Mouse (Mus musculus): ENCODE results near the gene Macf1. TPM values are rescaled to one million over a fixed set of nuclear protein-coding genes. Genes with fewer than 3 reads are reported as not detected.

Macf1 gene
- total and polyA plus RNA-seq, 3 experiments = 39.3 to 169 (median 129) TPM

DNA sequence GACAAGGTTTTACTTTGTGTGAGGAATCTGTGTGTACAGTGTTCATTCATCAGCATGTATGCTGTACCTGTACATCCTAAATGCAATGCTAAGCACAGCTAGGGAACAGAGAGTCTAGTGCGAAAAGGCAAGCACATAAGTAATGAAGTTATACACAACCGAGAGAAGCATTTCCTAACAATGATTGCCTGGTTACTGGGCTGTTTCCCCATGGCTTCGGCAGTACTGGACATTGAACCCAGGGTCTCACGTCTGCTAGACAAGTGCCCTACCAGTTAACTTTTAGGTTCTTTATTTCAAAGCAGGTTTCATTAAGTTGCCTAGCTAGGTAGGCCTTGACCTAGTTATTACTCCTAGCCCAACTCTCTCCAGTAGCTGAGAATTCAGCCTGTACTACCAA lies 36.5 kb downstream of the Macf1 start:
- no peak for DNase-seq (ENCODE audit: low spot score)
- Histone ChIP-seq H3K27me3 (ENCODE audit: insufficient read depth, low read length) (no peaks in the 10 kb centered on the region), H3K4me3 (ENCODE audit: low read depth, low read length) (no peak overlapping the region), H3K9me3 (replicated peaks) (no peaks in the 10 kb centered on the region), H3K36me3 (replicated peaks) (no peaks in the 10 kb centered on the region), H3K4me1 (ENCODE audit: insufficient read depth, low read depth, low read length) (no peaks in the 10 kb centered on the region)
- TF ChIP-seq POLR2AphosphoS5 (IDR thresholded peaks at IDR 0.05; ENCODE audit: insufficient replicate concordance, low read depth, low read length) (no peak), TAL1 (conservative IDR thresholded peaks at IDR 0.05; ENCODE audit: low read depth, low read length) (no peak), GATA2 (IDR thresholded peaks at IDR 0.05; ENCODE audit: borderline replicate concordance, low read depth, low read length) (no peak), CTCF (IDR thresholded peaks at IDR 0.05; ENCODE audit: low read depth, low read length) (no peak), GATA1 (IDR thresholded peaks at IDR 0.05; ENCODE audit: borderline replicate concordance, low read length) (no peak)
- ATAC-seq (ENCODE audit: extremely low read depth, insufficient number of reproducible peaks, low FRiP score, poor library complexity, severe bottlenecking) = no peak

DNA sequence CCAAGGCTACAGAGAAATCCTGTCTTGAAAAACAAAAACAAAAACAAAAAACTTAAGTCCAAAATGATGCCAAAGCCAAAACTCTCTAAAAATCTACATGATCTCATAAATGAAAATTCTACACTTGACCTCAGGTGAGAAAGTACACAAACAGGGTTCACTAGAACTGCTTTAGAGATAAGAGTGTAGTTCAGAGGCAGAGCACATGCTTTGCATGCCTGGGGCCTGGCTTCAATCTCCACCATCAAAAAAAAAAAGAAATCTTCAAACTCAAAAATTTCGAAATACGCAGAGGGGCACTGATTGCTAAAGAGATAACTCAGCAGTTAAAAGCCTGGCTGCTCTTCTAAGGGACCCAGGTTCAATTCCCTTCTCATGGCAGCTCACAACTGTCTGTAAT lies 37.1 kb downstream of the Macf1 start:
- no peaks in the 10 kb centered on the region for H3K9me3 ChIP-seq (replicated peaks)
- no peak for ATAC-seq (ENCODE audit: extremely low read depth, insufficient number of reproducible peaks, low FRiP score, poor library complexity, severe bottlenecking)
- TF ChIP-seq POLR2AphosphoS5 (IDR thresholded peaks at IDR 0.05; ENCODE audit: insufficient replicate concordance, low read depth, low read length) = no peak
- no peak for TF ChIP-seq GATA2 (IDR thresholded peaks at IDR 0.05; ENCODE audit: borderline replicate concordance, low read depth, low read length)
- TF ChIP-seq TAL1 (conservative IDR thresholded peaks at IDR 0.05; ENCODE audit: low read depth, low read length) = no peak
- TF ChIP-seq GATA1 (IDR thresholded peaks at IDR 0.05; ENCODE audit: borderline replicate concordance, low read length) = no peak
- TF ChIP-seq CTCF (IDR thresholded peaks at IDR 0.05; ENCODE audit: low read depth, low read length) = no peak
- no peaks in the 10 kb centered on the region for H3K27me3 ChIP-seq (ENCODE audit: insufficient read depth, low read length)
- H3K4me1 ChIP-seq (ENCODE audit: insufficient read depth, low read depth, low read length) = no peaks in the 10 kb centered on the region
- DNase-seq (ENCODE audit: low spot score) = no peak
- no peaks in the 10 kb centered on the region for H3K36me3 ChIP-seq (replicated peaks)
- no peak overlapping the region for H3K4me3 ChIP-seq (ENCODE audit: low read depth, low read length)

DNA sequence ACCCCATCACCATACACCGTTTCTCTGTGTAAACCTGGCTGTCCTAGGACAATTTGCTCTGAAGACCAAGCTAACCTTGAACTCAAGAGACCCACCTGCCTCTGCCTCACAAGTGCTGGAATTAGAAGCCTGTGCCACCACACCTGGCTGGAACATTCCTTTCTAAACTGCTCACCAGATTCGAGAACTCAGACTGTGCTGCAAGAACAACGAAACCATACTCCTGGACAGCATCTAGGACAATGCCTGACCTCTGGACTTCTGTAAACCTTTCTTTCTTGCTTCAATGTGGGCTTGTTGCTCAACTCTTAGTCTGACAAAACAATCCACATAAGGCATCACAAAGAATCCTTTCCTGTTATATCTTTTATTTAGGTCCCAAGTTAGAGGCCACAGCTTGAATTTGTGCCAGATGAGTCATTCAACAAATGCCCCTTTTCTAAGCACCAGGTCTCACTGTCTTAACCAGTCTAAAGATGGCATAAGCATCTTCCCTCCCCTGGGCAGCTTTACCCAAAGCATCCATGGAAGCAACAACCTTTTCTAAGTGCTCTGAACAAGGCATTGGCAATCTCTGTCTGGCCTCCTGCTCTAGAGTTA lies 38.8 kb downstream of the Macf1 start:
- Histone ChIP-seq H3K4me3 (ENCODE audit: low read depth, low read length) (no peak overlapping the region), H3K4me1 (ENCODE audit: insufficient read depth, low read depth, low read length) (no peaks in the 10 kb centered on the region), H3K9me3 (replicated peaks) (no peaks in the 10 kb centered on the region), H3K36me3 (replicated peaks) (no peaks in the 10 kb centered on the region), H3K27me3 (ENCODE audit: insufficient read depth, low read length) (no peaks in the 10 kb centered on the region)
- ATAC-seq (ENCODE audit: extremely low read depth, insufficient number of reproducible peaks, low FRiP score, poor library complexity, severe bottlenecking) (no peak), DNase-seq (ENCODE audit: low spot score) (no peak)
- TF ChIP-seq CTCF (IDR thresholded peaks at IDR 0.05; ENCODE audit: low read depth, low read length) (no peak), GATA1 (IDR thresholded peaks at IDR 0.05; ENCODE audit: borderline replicate concordance, low read length) (no peak), GATA2 (IDR thresholded peaks at IDR 0.05; ENCODE audit: borderline replicate concordance, low read depth, low read length) (no peak), POLR2AphosphoS5 (IDR thresholded peaks at IDR 0.05; ENCODE audit: insufficient replicate concordance, low read depth, low read length) (no peak), TAL1 (conservative IDR thresholded peaks at IDR 0.05; ENCODE audit: low read depth, low read length) (no peak)

DNA sequence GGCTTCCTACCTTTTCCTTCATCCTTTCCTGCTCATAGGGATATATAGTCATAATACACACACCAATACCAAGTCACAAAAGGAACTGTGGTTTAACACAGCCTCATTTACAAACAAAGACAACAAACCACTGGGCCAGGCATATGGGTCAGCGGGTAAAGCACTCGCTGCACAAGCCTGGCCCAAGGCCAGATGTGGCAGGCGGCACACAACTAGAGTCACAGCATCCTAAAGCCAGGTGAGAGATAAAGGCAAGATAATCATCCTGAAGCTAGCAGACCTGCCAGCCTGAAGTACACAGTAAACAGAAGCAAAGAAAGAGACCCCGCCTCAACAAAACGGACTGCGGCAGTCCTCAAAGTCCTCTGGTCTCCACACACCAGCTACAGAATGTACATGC lies 40.6 kb downstream of the Macf1 start:
- ATAC-seq (ENCODE audit: extremely low read depth, insufficient number of reproducible peaks, low FRiP score, poor library complexity, severe bottlenecking) (no peak), DNase-seq (ENCODE audit: low spot score) (no peak)
- TF ChIP-seq TAL1 (conservative IDR thresholded peaks at IDR 0.05; ENCODE audit: low read depth, low read length) (no peak), GATA1 (IDR thresholded peaks at IDR 0.05; ENCODE audit: borderline replicate concordance, low read length) (no peak), POLR2AphosphoS5 (IDR thresholded peaks at IDR 0.05; ENCODE audit: insufficient replicate concordance, low read depth, low read length) (no peak), GATA2 (IDR thresholded peaks at IDR 0.05; ENCODE audit: borderline replicate concordance, low read depth, low read length) (no peak), CTCF (IDR thresholded peaks at IDR 0.05; ENCODE audit: low read depth, low read length) (no peak)
- Histone ChIP-seq H3K36me3 (replicated peaks) (no peaks in the 10 kb centered on the region), H3K4me3 (ENCODE audit: low read depth, low read length) (no peak overlapping the region), H3K4me1 (ENCODE audit: insufficient read depth, low read depth, low read length) (no peaks in the 10 kb centered on the region), H3K27me3 (ENCODE audit: insufficient read depth, low read length) (no peaks in the 10 kb centered on the region), H3K9me3 (replicated peaks) (no peaks in the 10 kb centered on the region)

DNA sequence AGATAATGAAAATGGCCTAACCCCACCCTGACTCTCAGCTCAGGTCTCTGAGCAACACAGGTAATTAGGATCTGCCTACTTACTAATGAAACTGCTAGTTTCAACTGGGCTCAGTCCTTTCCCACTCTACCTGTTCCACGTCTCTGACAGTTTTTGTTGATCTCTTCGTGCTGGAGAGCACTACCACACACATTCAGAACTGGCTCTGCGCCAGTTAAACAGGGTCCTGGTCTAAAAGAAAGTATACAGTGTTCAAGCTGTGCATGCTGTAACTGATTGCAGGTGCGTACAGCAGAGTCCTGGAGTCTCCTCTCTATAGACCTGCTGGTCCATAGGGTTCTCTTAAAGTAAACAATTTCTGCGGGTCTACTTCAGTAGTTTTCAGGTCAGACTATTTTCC lies 41.3 kb downstream of the Macf1 start:
- TF ChIP-seq TAL1 (conservative IDR thresholded peaks at IDR 0.05; ENCODE audit: low read depth, low read length) = no peak
- no peak for TF ChIP-seq GATA2 (IDR thresholded peaks at IDR 0.05; ENCODE audit: borderline replicate concordance, low read depth, low read length)
- TF ChIP-seq CTCF (IDR thresholded peaks at IDR 0.05; ENCODE audit: low read depth, low read length) = no peak
- TF ChIP-seq GATA1 (IDR thresholded peaks at IDR 0.05; ENCODE audit: borderline replicate concordance, low read length) = no peak
- no peak for TF ChIP-seq POLR2AphosphoS5 (IDR thresholded peaks at IDR 0.05; ENCODE audit: insufficient replicate concordance, low read depth, low read length)

DNA sequence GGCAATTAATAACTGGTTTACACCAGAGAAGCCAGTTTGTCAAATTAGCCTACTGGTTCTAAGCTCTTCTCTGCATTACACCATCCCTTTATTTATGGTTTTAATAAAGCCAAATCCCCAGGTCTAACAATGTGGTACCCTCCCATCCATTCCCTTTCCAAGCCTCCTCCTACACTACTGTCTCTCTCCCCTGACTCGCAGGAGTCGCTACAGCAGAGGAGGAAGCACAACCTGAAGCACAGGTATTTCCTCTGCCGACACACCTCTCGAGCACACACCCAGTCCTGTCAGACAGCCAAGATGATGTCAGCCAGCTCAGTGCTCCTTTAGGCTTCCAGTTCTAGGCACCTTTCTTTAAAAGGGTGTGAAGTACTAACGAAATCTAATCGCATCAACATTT lies 47.0 kb downstream of the Macf1 start:
- no peaks in the 10 kb centered on the region; the same call in 1 of the 2 replicates for H3K4me1 ChIP-seq (ENCODE audit: insufficient read depth, low read depth, low read length)
- no peak overlapping the region for H3K4me3 ChIP-seq (ENCODE audit: low read depth, low read length)
- no peak for ATAC-seq (ENCODE audit: extremely low read depth, insufficient number of reproducible peaks, low FRiP score, poor library complexity, severe bottlenecking)
- peaks cover 3% of the 10 kb centered on the region; the same call in 1 of the 2 replicates for H3K9me3 ChIP-seq (replicated peaks)
- no peaks in the 10 kb centered on the region for H3K27me3 ChIP-seq (ENCODE audit: insufficient read depth, low read length)
- no peak for DNase-seq (ENCODE audit: low spot score)
- TF ChIP-seq GATA1 (IDR thresholded peaks at IDR 0.05; ENCODE audit: borderline replicate concordance, low read length) (no peak), CTCF (IDR thresholded peaks at IDR 0.05; ENCODE audit: low read depth, low read length) (no peak), TAL1 (conservative IDR thresholded peaks at IDR 0.05; ENCODE audit: low read depth, low read length) (no peak), POLR2AphosphoS5 (IDR thresholded peaks at IDR 0.05; ENCODE audit: insufficient replicate concordance, low read depth, low read length) (no peak), GATA2 (IDR thresholded peaks at IDR 0.05; ENCODE audit: borderline replicate concordance, low read depth, low read length) (no peak)
- H3K36me3 ChIP-seq (replicated peaks) = no peaks in the 10 kb centered on the region

More for the DNA sequence above, 41.3 kb downstream of the Macf1 start:
- ATAC-seq (ENCODE audit: extremely low read depth, insufficient number of reproducible peaks, low FRiP score, poor library complexity, severe bottlenecking) (no peak), DNase-seq (ENCODE audit: low spot score) (no peak)
- no peak overlapping the region for H3K4me3 ChIP-seq (ENCODE audit: low read depth, low read length)
- peaks cover 3% of the 10 kb centered on the region; the same call in 1 of the 2 replicates for H3K9me3 ChIP-seq (replicated peaks)
- no peaks in the 10 kb centered on the region for H3K36me3 ChIP-seq (replicated peaks)
- no peaks in the 10 kb centered on the region for H3K27me3 ChIP-seq (ENCODE audit: insufficient read depth, low read length)
- H3K4me1 ChIP-seq (ENCODE audit: insufficient read depth, low read depth, low read length) = no peaks in the 10 kb centered on the region
